Mouse (Mus musculus): ENCODE measurements around the gene Ugp2.

The Ugp2 gene

GRCm38 (mm10) chr11:21371122-21371806, at the start of gene Ugp2:
Gene Ugp2 (minus strand): TSS chr11:21371201.
- DNase-seq (ENCODE audit: extremely low spot score): no peak

GRCm38 (mm10) chr11:21414911-21415381, 43.9 kb upstream of the Ugp2 start:
- DNase-seq (ENCODE audit: extremely low spot score): no peak

GRCm38 (mm10) chr11:21406668-21407067, 35.7 kb upstream of the Ugp2 start:
- no peak for DNase-seq (ENCODE audit: extremely low spot score)

DNA sequence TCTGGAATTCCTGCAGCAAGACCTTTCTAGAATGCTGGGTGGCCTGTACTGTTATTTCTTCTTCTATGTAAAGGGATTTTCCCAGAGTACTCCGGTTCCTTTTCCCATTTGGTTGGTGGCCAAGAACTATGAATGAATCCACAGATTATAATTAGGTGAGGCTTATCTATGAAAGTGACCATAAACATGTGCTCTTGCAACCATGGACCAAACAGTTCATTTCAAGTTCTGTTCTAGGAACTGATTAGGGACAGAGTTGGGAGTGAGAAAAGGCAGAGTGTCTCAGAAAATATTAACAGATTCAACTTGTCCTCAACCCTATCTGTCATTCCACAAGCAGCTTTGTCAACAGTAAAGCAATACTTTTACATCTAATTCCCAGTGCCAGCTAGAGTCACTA, 35.1 kb upstream of the Ugp2 start:
- DNase-seq (ENCODE audit: extremely low spot score): no peak

- DNase-seq (ENCODE audit: extremely low spot score): no peak
These were observed 32.9 kb upstream of the Ugp2 start for GRCm38 (mm10) chr11:21403877-21404276.

DNA sequence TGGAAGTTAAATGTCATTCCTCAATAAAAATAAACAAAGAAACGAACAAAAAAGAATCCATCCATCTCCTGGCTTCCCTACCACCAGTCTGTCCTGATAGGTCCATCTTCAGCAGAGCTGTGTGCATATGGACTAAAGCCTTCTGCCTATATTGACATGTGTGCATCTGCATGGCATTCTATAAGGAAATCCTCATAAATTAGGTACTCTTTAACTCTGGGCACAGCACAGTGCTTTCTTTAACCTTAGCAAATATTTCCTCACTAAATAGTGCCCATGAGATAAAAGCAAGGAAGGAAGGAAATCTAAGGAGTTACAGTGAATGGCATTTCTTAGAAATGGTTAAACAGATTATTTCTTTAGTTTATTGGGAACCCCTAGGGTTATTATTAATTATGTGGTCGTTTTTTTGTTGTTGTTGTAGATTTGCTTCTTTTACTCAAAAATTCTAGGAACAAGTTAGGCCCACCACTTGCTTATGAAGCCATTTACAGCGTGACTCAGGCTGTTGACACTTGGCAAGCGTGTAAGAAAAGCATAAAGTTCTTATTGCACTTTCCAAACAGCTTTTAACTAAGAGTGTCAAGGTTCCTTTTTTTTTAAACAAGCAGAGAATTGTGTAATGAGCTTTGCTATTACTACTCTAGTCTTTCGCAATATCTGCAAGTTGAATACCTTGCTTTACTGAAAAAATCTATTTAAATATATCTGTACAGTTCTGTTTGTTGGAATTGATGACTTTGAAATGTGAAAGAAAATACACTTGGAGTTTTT, 31.7 kb upstream of the Ugp2 start:
- DNase-seq (ENCODE audit: extremely low spot score): no peak

- no peak for DNase-seq (ENCODE audit: extremely low spot score)
These were observed 30.2 kb upstream of the Ugp2 start for GRCm38 (mm10) chr11:21401248-21401647.

DNA sequence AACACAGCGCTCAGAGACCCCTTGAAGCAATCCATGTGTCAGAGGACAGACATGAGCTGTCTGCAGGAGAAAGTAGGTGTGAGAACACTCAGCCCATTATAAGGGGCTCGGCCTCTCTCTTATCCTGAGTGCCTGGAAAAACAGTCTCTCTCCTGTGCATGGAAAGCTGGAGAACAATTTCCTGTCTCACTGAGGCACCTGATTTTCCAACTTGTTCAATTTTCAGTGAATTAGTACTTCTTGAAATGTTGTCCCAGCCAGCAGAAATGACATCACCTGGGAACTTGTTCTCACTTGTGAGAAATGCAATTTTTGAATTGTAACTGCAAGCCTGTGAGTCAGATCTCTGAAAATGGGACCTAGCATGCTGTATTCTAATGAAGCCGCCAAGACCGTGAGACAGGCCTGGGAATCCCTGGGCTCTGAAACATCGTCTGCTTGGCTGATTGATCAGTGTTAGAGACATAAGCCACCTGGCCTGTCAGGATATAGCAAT, 28.2 kb upstream of the Ugp2 start:
- peak; percentile 28 for DNase-seq (ENCODE audit: extremely low spot score)

DNA sequence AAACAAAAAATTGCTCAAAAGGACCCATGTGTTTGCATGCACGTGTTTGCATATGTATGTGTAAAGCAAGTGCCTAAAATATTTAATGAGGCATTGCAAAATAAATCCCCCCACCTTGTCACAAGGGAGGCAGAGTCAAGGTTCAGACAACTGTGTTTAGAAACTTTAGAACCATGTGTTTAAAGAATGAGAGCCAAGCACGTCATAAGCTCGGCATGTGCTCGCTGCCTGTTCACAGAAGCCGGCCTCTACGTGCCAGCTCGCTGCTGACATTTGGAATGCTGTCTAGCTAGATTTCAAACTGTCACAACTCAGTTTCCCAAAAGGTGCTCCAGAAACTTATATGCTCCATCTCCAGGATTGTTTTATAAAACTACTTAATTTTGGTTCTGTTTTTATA, 27.5 kb upstream of the Ugp2 start:
- no peak for DNase-seq (ENCODE audit: extremely low spot score)

DNA sequence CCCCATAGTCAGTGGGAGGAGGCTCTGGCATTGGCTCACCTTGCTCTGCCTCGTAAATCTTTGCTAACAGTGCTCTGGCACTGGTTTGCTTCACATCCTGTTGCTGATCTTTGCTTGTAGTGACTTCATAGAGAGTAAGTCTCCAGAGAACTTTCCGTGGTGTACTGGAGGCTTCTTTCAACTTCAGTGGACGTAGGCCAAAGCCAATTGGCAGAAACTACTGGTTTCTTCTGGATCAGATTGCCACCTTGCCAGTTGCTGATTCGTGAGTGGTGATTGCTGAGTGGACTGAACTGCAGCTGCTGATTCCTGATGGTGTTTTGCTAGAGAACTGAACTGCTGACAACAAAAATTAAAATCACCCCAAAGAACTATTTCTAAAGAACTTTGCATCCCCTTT, 15.8 kb upstream of the Ugp2 start:
- no peak for DNase-seq (ENCODE audit: extremely low spot score)

DNA sequence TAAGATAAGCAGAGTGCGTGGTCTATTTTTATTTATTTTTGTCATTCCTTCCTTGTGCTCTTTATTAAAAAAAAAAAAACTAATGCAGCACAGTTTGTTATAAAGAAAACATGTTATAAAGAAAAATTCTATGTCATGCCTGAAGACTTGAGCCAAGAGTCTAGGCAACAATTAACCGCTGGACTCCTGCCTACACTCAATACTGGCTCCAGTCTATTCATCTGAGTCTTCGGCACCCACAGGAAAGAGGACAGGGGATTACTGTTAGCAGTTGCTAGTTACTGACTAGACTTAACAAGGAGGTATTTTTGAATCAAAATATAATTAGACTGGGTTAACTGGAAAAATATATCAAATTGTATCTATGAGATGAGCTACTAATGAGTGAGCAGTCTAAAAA, 3.1 kb upstream of the Ugp2 start:
- no peak for DNase-seq (ENCODE audit: extremely low spot score)

- peak; percentile 98 for DNase-seq (ENCODE audit: extremely low spot score)
These were observed 441 bp downstream of the Ugp2 start for GRCm38 (mm10) chr11:21370399-21371121.

DNA sequence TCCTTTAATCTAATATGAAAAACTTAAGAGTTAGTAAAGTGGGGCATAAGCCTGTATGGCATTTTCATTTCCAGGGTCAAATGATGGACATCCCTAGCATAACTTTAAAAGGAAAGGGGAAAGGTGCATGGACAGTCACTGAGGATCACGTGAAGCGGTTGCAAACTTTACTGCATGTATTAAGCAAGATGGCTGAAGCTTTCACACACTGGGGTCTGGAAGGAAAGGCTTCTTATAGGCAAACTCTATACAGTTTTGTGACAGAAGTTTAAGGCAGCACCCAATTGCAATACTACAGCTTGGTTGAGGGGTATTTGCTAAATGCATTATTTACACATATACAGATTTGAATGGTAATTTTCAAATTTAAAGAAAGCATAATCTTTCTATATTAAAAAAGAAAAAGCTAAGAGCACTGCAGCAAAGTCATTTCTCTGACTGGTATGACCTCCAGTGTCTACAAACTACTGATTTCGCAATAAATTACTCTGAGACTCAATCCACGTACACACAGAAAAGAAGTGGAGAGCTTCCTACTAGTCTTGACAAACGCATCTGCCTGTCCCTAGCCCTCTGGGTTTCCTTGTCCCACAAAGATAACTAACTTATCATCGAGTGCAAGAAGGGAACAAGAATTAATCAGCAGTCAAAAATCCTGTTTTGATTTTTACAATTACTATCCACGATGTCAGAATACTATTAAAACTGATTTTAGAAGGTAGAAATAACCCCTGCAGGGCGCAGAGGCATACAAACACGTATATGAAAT, 1.6 kb downstream of the Ugp2 start:
- peak; percentile 6 for DNase-seq (ENCODE audit: extremely low spot score)

GRCm38 (mm10) chr11:21368466-21368865, 2.5 kb downstream of the Ugp2 start:
- no peak for DNase-seq (ENCODE audit: extremely low spot score)

DNA sequence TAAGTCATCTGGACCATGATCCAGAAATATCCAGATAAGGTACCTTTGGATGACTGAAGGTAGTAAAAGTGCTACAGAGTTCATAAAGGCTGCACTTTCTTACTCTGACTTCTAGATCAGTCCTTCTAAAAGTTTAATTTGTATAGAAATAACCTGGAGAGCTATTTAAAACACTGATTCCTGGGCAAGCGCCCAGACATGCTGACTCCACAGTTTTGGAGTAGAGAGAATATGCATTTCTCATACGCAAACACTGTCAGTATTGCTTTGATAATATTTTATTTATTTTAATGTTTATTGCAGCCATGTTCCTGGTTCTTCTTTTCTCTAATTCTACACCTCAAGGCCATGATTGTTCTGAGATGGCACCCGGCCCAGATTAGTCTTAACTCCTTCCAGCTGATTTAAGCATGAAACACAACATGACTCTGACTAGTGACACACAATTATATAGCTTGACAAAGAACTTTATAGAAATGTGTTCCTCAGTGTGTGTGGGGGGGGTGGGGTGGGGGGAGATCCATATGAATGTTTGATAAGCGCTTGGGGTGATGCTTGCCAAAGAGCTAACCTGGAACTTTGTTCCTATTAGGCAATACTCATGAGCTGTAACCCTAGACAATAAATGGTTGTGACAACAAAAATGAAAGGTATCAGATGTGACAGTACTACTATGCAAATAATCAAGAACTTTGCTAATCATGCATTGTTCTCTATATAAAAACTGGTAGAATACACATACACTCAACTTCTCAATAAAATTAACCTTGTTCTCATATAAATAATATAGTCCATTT, 7.7 kb downstream of the Ugp2 start:
- no peak for DNase-seq (ENCODE audit: extremely low spot score)

DNA sequence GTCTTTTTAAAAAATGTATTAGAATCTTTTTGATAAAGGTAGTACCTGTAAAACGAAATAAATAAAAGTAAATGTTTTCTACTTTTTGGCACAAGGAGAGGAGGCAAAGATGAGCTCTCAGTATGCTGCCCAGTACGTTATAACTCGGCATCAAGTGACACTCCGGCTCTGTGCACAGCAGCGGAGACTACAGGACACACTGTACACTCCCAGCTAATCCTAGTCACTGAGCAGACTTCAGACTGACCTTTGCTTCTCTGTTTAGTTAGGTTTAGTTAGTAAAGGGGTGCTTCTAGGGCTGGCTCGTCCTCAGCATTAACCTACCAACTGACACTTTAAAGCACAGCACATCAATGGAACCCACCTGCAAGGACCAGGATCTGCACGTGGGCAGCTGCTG, 19.7 kb downstream of the Ugp2 start:
- DNase-seq (ENCODE audit: extremely low spot score): no peak

- no peak for DNase-seq (ENCODE audit: extremely low spot score)
These were observed 22.1 kb downstream of the Ugp2 start for GRCm38 (mm10) chr11:21348890-21349289.

- DNase-seq (ENCODE audit: extremely low spot score): no peak
These were observed 25.0 kb downstream of the Ugp2 start for GRCm38 (mm10) chr11:21346020-21346419.

DNA sequence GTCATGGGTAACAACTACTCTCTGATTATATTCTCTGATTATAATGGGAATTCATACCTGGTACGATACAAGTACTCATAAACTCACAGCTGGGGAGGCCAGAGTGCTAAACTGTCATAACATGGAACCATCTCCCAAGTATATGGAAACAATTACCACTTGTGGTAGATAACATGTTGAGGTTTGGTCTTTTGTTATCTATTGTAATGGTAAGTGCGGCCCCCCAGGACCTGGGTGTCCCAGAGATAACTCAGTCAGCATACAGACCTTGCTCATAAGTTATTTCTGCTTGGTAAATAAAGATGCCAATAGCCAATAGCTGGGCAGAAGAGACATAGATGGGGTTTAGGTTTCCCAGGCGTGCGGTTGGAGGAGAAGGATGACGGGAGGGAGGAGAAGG, 27.5 kb downstream of the Ugp2 start:
- DNase-seq (ENCODE audit: extremely low spot score): no peak

DNA sequence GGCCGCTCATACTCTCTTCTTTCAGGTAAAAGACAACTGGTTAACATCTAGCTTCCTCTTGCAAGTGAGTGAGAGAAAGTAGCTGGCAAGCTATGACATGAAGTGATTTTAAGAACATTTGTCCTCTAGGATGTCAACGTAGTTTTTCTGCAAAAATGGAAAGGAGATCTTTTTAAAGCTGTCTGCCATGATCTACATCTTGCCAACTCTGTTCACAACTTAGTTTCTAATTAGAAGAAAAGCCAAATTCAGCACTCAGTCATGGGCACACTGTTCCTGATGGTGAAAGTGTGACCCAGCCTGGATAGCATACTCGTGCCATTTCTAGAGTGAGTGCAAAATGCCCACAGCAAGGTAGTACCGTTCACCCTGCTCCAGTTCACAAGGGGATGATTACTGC, 31.9 kb downstream of the Ugp2 start:
- no peak for DNase-seq (ENCODE audit: extremely low spot score)

DNA sequence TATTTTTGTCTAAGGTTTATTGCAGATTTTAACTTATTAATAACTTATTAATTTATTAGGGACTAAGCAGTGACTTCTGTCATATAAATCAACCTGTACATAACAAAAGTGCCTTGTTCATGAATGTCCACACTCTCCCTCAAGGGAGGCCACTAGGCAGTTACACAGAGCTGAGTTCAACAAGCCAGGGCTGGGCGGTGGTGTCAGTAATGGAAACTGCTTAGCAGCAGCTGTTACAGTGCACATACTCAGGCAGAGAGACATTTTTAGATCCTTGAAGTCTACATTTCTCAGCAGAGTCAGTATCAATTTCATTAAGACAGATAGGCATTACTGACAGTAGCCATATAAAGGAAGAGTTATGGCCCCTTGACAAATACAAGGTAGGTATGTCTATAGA, 33.1 kb downstream of the Ugp2 start:
- no peak for DNase-seq (ENCODE audit: extremely low spot score)
